Mouse (Mus musculus): Measurements from ENCODE around the gene Epha3.

The Epha3 gene

DNA sequence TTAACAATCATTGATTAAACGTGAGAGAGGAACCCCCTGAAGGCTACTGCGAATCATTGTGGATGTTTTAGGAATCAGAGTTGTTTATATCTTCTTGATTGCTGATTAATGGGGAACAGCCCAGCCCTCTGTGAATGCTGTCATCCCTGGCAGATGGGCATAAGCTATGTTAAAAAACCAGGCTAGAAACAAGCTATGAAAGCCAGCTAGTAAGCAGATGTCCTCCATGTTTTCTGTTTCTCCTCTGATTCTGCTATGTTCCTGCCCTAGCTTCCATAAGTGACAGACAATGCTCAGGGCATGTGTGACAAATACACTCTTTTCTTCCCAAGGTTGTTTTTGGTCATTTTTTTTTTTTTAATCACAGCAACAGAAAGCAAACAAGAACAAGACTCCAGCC is 206.2 kb downstream of the Epha3 start:
- in situ Hi-C loops (cut with MboI, MseI), result no loop called here

DNA sequence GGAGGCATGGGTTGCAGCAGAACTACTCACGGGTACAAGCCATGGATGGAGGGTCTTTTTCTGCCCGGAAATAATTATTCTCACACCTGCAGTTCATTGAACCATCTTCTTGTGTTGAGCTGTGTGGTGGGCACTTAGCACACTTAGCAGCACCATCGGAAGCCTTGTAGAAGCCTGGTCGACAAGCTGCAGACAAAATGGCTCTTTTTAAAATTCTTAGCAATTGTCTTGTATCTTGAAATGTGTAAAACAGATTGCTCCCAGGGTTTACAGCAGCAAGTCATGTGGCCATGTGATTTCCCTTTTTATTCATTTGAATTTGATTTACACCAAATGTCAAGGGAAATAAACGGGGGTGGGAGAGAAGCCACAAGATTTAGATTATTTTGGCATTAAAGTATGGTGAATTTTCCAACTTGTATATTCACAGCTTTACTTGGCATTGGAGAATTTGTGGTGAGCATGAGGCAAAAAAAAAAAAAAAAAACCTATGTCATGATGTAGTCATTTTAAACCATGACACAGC is 210.5 kb downstream of the Epha3 start:
- in situ Hi-C loops (cut with MboI, MseI), result no loop called here

DNA sequence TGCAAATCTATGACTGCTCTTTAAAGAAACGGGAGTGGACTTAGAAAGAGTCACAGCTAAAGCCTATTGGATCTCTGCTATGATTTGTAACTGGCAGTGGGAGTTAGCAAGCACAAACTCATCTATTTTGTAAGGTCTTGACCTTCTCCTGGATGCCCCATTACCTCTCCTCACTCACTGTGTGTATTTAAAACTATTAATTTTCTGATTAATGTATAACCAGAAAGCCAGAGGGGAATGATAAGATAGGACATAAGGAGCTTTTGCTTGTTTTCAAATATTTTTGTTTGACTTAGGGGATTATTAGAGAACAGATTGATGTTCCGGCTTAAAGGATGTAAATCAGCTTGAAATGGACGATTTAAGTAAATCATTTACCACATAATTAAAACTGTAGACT is 213.2 kb downstream of the Epha3 start:
- in situ Hi-C loops (cut with MboI, MseI), result no loop called here

DNA sequence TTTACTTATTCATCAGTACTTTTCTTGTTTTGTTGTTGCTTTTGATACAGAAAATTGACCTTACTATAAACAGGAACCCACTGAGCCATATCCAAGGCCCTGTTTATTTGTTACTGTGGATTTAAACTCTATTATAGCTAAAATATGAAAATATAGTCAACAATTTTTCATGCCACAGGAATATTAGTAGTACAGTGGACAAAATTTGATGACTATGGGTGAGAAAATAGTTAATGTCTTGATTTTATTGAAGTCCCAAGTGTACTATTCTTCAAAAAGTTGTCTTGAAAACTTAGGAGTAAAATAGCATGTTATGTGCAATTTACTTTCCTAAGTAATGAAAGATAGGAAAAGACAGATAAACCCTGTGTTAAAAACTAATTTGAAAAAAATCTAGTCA is 217.4 kb downstream of the Epha3 start:
- in situ Hi-C loops (cut with MboI, MseI), result loop anchor here in 1 of 2 experiments (25.0 kb wide), 1 partner anchor 1766 kb away; no protein-coding TSS in a partner anchor

DNA sequence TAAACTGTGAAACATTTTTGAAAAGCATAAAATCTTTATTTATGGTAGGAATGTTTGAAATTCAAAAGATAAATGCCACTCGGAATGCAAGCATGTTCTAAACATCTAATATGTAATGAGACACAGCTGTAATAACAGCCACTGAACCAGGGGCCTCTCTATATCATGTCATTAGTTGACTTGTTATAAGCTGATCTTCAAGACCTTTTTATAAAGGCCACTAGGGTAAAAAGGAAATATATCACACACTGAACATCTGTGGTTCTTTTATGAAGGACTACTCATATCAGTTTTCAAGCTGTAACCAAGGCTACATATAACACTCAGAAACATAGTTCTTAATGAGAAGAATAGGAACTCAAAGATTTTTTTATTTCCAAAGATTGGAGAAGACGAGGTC is 221.3 kb downstream of the Epha3 start:
- in situ Hi-C loops (cut with MboI, MseI), result loop anchor here in 1 of 2 experiments (25.0 kb wide), 1 partner anchor 1770 kb away; no protein-coding TSS in a partner anchor

DNA sequence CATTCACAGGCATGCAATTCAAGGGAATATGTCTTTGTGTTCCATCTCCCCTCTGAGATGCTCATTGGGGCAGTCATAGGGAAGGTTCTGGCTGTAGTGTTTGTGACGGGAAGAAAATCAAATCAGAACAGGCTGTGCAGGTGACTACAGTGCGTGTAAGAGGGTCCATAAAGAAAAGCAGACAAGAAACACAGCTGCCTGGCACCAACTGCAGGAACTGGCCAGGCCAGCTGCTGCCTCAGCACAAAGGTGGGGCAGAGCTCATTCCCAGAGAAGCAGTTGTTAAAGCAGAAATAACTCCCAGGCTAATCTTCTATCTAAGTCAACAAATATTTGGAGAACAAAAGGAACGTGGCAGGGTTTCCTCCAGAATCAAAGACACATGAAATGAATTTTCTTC is 222.4 kb downstream of the Epha3 start:
- in situ Hi-C loops (cut with MboI, MseI), result loop anchor here in 1 of 2 experiments (25.0 kb wide), 1 partner anchor 1771 kb away; no protein-coding TSS in a partner anchor

DNA sequence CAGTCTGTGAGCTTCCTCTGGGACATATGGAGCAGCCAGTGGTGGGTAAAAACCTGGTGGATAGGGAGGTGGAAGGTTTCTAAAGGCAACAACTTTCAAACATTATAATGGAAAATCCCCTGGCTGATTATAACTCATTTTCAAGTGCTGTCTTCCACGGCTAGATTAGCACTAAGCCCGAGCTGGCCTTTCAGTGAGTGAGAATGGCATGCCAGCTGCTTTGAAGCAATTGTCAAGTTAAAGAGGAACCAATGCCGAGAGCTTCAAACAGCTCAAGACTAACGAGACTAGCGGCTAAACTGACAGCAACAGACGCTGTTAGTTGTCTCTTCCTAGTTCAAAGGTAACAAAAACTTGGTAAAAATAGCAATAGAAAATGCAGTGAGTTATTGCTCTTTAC is 225.3 kb downstream of the Epha3 start:
- in situ Hi-C loops (cut with MboI, MseI), result loop anchor here in 1 of 2 experiments (25.0 kb wide), 1 partner anchor 1774 kb away; no protein-coding TSS in a partner anchor

DNA sequence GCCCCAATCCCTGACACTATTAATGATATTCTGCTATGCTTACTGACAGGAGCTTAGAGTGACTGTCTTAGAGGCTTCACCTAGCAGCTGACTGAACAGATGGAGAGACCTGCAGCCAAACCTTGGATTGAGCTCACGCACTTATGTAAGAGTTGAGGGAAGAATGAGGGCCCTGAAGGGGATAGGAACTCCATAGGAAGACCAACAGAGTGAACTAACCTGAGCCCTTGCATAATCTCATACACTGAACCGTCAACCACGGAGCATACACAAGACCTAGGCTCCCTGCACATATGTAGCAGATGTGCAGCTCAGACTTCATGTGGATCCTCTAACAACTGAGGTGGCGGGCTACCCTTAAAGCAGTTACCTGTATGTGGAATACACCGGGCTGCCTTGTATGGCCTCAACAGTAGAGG is 230.2 kb downstream of the Epha3 start:
- in situ Hi-C loops (cut with MboI, MseI), result loop anchor here in 1 of 2 experiments (25.0 kb wide), 1 partner anchor 1779 kb away; no protein-coding TSS in a partner anchor

DNA sequence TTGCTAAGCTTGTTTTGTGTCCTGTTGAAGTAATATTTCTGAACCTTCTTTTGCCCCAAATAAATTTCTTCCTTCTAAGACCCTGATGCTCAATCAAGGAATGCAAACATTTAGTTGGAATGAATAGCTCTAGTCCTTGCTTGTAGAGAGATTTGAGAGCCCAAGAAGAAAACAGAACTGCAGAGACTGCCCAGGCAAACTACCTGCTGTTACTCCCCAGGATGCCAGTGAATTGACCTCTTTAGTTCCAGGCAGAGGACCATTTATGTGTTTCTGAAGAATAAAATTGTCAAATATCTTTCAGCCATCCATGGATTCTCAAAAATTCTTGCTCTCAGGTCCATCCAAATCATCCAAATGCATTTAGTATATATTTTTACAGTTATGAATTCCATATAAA is 238.7 kb downstream of the Epha3 start:
- in situ Hi-C loops (cut with MboI, MseI), result loop anchor here in 1 of 2 experiments (25.0 kb wide), 1 partner anchor 1787 kb away; no protein-coding TSS in a partner anchor

DNA sequence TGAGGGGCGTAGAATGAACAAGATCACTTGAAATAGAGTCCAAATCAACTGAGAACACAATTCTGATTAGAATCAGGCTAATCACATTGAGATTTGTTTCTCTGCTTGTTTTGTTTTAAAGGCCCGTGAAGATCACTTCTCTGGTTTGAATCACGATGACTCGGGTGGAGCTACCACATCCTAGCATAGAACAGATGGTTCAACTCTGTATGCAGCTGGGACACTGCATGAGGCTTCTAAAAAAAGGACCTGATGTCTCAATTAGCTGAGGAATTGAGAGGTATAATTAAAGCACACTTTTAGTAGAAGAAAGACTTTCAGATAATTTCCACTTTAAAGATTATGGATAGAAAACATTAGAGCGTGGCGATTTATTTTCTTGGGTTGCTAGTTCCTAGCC is 242.1 kb downstream of the Epha3 start:
- in situ Hi-C loops (cut with MboI, MseI), result no loop called here

DNA sequence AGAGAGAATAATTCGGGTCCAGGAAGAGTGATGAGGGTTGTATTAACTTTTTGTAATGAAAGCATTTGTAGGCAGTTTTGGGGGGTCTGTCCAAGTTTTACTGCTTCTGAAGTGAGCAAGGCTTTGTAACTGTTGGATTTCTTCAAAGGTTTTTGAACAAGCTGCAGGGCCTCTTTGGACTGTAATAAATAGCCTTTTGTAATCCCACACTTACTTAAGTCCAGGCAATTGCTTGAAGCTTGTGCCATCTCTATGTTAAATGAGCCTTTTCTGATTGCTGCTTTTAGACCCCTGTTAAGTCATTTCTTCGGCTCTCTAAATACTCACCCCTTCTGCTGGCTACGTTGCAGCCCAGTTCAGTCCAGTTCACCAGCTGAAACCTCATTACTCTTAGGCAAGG is 248.6 kb downstream of the Epha3 start:
- in situ Hi-C loops (cut with MboI, MseI), result no loop called here

DNA sequence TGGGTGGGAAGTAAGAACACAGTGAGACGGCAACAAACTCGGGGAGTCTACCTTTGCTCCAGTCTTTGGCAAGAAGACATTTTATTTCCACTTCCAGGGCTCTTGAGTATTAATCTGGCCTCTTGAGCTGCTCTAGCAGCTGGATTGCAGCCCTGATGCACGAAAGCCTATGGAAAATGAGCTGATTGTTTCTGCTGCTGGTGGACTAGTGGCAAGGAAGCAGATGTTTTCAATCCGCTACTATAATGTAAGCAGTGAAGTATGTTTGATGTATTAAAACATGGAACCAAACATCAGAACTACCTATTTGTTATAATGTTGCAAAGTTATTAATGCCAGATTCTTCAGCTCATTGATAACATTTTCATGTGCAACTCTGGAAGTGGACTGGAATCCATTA is 251.0 kb downstream of the Epha3 start:
- in situ Hi-C loops (cut with MboI, MseI), result no loop called here

DNA sequence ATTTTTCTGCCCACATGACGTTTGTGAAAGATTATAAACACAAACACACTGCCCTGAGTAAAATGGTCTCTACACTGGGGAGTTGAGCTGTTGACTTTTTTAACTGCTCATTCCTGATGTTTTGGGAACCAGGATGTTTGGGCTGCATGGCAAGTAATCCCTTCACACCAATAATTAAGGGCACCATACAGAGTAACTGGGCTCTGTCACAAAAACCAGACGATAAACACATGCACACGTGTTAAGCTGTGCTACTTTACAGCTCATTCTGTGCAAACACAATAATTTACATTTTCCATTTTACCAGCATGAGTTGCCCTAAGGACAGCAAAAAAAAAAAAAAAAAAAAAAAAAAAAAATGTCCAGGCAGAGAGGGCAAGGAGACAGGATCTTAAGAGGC is 263.7 kb downstream of the Epha3 start:
- in situ Hi-C loops (cut with MboI, MseI), result no loop called here

DNA sequence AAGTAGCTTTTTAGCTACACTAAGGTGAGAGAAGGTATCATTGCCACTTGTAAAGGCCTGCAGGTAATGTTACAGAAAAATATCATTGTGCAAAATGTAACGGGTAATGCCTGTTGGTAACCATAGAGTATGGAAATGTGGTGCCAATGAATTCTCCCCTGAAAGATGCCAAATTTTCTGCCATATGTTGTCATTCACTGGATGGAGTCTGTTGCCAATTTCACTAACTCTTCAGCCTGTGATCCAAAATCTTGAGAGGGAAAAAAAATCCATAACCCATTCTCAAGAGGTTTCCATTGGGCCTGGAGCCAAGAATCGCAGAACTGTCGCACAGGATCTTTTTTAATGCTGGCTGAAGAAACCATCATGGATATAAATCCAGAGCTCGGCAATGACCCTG is 269.3 kb downstream of the Epha3 start:
- in situ Hi-C loops (cut with MboI, MseI), result no loop called here

DNA sequence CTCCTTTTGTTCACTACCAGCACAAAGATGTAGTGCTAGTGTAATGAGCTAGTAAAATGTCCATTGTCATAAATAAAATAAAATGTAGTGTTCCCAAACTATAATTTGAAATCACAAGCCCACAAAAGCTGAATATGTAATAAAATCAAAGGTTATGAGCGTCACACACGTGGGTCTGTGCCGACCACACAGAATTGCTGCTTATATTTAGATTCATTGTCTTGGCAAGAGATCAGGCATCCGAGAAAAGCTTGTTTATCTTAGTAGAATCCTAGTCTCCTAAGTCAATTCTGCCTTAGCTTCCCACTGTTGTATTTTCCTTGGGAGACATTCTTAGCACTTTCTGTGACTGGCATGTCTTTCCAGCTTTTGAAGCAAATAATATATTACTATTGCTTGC is 294.2 kb downstream of the Epha3 start:
- in situ Hi-C loops (cut with MboI, MseI), result no loop called here

DNA sequence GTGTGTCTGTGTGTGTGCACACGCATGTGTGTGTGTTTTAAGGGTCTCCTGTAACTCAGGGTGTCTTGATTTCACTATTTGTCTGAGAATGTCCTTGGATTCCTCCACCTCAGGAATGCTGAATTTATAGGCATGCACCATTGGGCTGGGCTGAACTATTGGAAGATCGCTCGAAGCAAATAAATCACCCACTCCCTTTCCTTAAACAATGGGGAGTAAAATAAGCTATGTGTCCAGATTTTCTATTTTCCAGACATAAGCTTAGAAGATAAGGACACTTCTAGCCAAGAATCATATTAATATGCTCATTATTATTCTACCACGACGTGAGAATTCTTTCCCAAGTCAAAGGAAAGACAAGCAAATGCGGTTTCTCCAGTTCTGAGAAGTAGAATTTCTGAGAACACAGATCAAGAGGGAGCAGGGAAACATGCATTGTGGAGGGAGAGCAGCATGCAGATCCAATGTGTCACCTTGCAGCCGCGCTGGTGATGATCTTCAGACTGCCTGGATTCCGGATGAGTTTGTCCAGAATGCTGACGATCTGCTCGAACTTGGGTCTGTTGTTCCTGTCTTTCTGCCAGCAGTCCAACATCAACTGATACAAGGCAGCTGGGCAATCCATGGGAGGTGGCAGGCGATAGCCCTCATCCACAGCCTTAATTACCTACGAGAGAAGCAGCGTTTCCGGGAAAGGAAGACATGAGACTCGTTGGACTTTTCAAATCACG is 297.7 kb downstream of the Epha3 start:
- in situ Hi-C loops (cut with MboI, MseI), result no loop called here

DNA sequence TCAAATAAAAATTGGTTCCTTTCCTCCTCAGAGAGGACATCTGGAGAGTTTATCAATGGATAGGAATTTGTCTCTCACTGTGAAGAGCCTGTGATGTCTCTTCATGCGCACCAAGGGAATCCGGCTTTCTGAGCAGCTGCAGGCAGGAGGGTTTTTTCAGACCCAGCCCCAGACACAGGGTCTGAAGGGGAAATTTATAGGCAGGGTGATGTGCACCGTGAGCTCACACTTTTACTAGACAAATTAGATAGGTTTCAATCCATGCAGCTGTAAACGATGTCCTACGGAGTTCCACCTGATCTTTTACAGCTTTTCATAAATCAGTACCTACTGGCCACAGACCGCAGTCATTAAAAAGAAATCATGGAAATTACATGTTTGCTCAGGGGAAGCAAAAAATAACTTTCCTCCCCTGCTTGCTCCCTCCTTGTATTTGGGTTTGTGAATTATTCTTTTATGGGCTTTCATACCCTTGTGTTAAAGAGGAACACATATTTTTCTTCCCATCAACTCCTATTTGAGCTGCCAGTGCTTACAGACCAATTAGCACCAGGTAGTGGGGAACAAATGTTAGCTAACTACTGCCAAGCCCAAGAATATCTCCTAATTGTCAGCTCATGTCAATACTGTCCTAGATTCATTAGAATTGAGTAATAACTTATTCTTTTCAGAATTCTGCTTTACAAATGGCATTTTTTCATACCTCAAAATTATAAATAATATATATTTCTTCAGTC is 307.4 kb downstream of the Epha3 start:
- in situ Hi-C loops (cut with MboI, MseI), result no loop called here

DNA sequence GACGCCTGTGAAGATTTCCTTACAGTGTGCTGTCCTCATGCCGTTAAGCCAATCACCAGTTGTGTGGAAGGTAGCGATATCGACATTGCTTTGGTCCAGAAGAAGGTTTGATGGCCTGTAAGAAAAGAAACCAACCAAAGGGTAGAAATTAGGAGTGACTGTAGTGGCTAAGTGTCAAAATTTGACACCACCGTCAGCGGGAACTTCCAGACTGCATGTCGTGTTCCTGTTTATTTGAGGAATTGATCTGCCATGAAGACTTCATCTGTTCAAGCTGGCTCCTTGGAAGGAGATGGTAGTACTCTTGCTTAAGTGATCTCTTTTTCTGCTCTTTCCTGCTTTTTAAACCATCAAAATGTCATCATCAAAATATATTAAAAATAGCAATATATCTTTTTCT is 311.4 kb downstream of the Epha3 start:
- in situ Hi-C loops (cut with MboI, MseI), result no loop called here

DNA sequence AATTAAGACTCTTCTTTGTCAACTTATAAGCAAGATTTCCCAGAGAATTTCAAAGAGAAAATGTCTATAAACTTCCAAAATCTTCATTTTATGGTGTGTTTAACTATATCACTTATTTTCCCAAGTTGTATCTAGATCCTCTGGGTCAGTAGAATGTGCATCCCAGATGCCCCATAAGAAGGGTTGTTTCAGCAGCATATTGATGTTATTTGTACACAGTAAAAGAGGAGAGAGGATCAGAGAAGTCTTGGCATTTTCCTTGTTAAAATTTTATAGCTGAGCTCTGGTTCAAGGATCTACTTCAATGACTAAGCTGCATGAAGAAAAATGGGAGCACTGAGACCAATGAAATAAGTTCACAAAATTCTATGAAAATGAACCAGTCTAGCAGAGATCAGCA is 324.5 kb downstream of the Epha3 start:
- in situ Hi-C loops (cut with MboI, MseI), result no loop called here

DNA sequence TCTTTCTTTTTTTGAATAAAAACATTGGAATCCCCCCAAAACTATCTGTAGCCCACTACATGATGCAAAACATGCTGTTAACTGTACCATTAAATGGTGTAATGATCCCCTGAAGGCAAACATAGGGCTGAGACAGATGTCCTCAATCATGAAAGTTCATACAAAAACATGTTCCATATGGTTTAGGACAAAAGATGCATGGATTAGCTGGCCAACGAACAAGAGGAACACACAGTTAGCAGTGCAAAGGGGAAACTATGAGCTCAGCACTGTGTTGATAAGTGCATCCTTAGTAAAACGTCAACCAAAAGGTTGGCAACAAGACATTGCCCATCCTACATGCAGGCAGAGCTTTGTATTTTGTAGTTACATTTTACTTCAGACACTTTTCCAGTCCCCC is 335.2 kb downstream of the Epha3 start:
- in situ Hi-C loops (cut with MboI, MseI), result no loop called here

DNA sequence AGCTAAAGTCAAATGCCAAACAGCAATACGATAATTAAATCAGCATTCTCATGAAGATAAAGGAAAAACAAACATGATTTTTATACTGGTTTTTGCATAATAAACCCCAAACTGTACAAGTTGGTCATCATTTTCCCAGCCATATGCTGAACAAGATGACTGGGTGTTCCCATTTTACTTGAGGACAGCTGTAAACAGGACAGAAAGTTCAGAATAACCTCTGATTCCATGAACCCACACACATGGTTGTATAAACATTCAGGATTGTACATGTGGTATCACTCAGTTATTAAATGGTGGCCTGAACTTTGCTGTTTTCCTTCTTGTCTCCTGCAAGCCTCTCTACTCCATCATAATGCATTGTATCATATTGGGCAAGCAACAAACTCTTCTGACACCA is 346.3 kb downstream of the Epha3 start:
- in situ Hi-C loops (cut with MboI, MseI), result no loop called here

DNA sequence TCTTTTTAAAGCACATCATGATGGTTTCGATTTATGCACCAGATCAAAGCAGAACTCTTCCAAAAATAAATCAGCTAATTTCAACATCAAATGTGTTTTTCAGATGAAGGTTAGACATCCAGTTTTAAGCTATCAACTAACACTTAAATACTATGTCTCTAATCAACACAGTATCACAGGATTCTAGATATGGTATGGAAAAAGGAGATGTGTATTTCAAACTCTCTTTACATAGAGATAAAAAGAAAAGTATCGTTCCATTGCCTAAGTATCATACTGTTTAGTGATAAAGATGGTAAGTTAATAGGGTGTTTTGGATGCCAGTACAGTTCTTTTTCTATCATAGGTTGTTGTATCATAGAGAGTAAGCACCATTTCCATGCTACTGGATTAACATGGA is 353.9 kb downstream of the Epha3 start:
- in situ Hi-C loops (cut with MboI, MseI), result no loop called here

DNA sequence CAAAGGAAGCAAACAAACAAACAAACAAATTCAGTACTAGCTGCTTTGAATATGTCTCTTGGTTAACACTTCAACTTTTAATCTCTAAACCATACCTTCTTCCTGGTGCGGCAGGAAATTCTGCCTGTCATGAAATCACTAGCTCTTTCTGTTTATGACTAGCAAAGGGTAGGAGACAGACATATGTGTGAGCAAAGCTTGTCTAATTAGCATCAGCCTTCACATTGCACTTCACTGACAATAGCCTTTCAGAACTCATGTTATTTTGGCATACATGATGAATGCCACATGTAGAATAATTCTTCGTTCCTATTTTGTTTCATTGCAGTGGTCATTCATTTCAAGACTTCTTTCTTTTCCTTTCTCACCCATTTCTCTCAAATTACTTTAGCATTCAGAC is 357.5 kb downstream of the Epha3 start:
- in situ Hi-C loops (cut with MboI, MseI), result no loop called here
